Mouse (Mus musculus) embryonic facial prominence, embryonic 15.5 days (tissue): ENCODE data around the gene Cbl. TPM values are rescaled to one million over a fixed set of nuclear protein-coding genes. Genes with fewer than 3 reads are reported as not detected.

Experiments used
- ATAC-seq: fragments of 200-750 bp; cut with Nextera tagmentation; 2 replicates; pipeline ENCODE4 v1.8.0; 2017; ENCODE audit warnings: low read depth, moderate TSS enrichment; ENCODE audit not compliant: insufficient number of reproducible peaks, low FRiP score, low TSS enrichment
- H3K27ac ChIP-seq: fragments of 300-500 bp; sonication (generic); replicated peaks from 2 replicates; pipeline ENCODE4 v1.5.1; 2015; ENCODE audit warnings: mild to moderate bottlenecking, inconsistent platforms
- H3K27me3 ChIP-seq: fragments of 300-500 bp; sonication (generic); 2 replicates; pipeline ENCODE4 v1.6.1; 2015; ENCODE audit warnings: inconsistent platforms
- H3K36me3 ChIP-seq: fragments of 300-500 bp; sonication (generic); 2 replicates; pipeline ENCODE4 v1.6.1; 2015; ENCODE audit warnings: mild to moderate bottlenecking, inconsistent platforms
- H3K4me1 ChIP-seq: fragments of 300-500 bp; sonication (generic); 2 replicates; pipeline ENCODE4 v1.6.1; 2015; ENCODE audit warnings: inconsistent platforms
- H3K4me2 ChIP-seq: fragments of 300-500 bp; sonication (generic); replicated peaks from 2 replicates; pipeline ENCODE4 v1.6.1; 2015; ENCODE audit warnings: mild to moderate bottlenecking, inconsistent platforms
- H3K4me3 ChIP-seq: fragments of 300-500 bp; sonication (generic); replicated peaks from 2 replicates; pipeline ENCODE4 v1.5.1; 2015; ENCODE audit warnings: mild to moderate bottlenecking, inconsistent platforms
- H3K9ac ChIP-seq: fragments of 300-500 bp; sonication (generic); 2 replicates; pipeline ENCODE4 v1.6.1; 2015; ENCODE audit warnings: inconsistent platforms
- H3K9me3 ChIP-seq: fragments of 300-500 bp; sonication (generic); replicated peaks from 2 replicates; pipeline ENCODE4 v1.6.1; 2016; ENCODE audit warnings: inconsistent platforms
- WGBS: fragments of 180-500 bp; shearing (Covaris S2); methylation state at CpG from one replicate; pipeline ENCODE4 v1.1.7; 2015; 5-methylcytosine and 5-hydroxymethylcytosine counted together
- polyA plus RNA-seq: library from polyadenylated mRNA; unstranded; fragments of >200 nt; fragmentation: Nextera tagmentation; extraction: Ambion mirVana; gene quantifications from 2 replicates; pipeline ENCODE4 v1.2.1, GENCODE M21; 2015

Gene Cbl
- polyA plus RNA-seq, 1 experiment from 2014 or later: 17.7 TPM

GRCm38 (mm10) chr9:44178811-44179210 is 55.0 kb downstream of the Cbl start:
- Histone ChIP-seq H3K9me3 (0 out of 2 replicates have a peak, but pooled peaks cover 4% of the 10 kb centered on the region), H3K27ac (no peak overlapping the region), H3K9ac (no peak overlapping the region), H3K27me3 (no peaks in the 10 kb centered on the region), H3K4me3 (no peak overlapping the region), H3K4me1 (no peaks in the 10 kb centered on the region; the same call in 1 of the 2 replicates), H3K36me3 (peaks cover 4% of the 10 kb centered on the region; the same call in 1 of the 2 replicates), H3K4me2 (no peak overlapping the region)
- 95% methylated on average over 12 of the region's 12 CpGs for WGBS
- ATAC-seq: no peak

- peaks cover 4% of the 10 kb centered on the region; the same call in 1 of the 2 replicates for H3K36me3 ChIP-seq
- peak; percentile 15; the same call in 1 of the 2 replicates for ATAC-seq
Measured at GRCm38 (mm10) chr9:44178389-44178788, 55.5 kb downstream of the Cbl start.

GRCm38 (mm10) chr9:44177405-44177804 is 56.4 kb downstream of the Cbl start:
- Histone ChIP-seq H3K4me1 (no peaks in the 10 kb centered on the region; the same call in 1 of the 2 replicates), H3K36me3 (peaks cover 4% of the 10 kb centered on the region), H3K9me3 (0 out of 2 replicates have a peak, but pooled peaks cover 4% of the 10 kb centered on the region), H3K4me2 (no peak overlapping the region), H3K27me3 (no peaks in the 10 kb centered on the region), H3K9ac (no peak overlapping the region), H3K4me3 (no peak overlapping the region), H3K27ac (no peak overlapping the region)
- no peak for ATAC-seq
- WGBS: 77% methylated on average over 2 of the region's 2 CpGs

More at GRCm38 (mm10) chr9:44178389-44178788, 55.5 kb downstream of the Cbl start:
- no peak overlapping the region for H3K4me2 ChIP-seq
- H3K27me3 ChIP-seq: no peaks in the 10 kb centered on the region
- H3K4me3 ChIP-seq: no peak overlapping the region
- 0 out of 2 replicates have a peak, but pooled peaks cover 4% of the 10 kb centered on the region for H3K9me3 ChIP-seq
- no peaks in the 10 kb centered on the region; the same call in 1 of the 2 replicates for H3K4me1 ChIP-seq
- H3K27ac ChIP-seq: no peak overlapping the region
- WGBS: 84% methylated on average over 14 of the region's 14 CpGs
- H3K9ac ChIP-seq: no peak overlapping the region

GRCm38 (mm10) chr9:44175957-44176356 is 57.9 kb downstream of the Cbl start:
- H3K9me3 ChIP-seq: 0 out of 2 replicates have a peak, but pooled peaks cover 4% of the 10 kb centered on the region
- H3K27ac ChIP-seq: no peak overlapping the region
- H3K27me3 ChIP-seq: no peaks in the 10 kb centered on the region
- 89% methylated on average over 1 of the region's 1 CpGs for WGBS
- ATAC-seq: no peak
- no peak overlapping the region for H3K4me3 ChIP-seq
- H3K36me3 ChIP-seq: peaks cover 16% of the 10 kb centered on the region
- peaks cover under 1% of the 10 kb centered on the region; the same call in 1 of the 2 replicates for H3K4me1 ChIP-seq
- H3K9ac ChIP-seq: no peak overlapping the region
- H3K4me2 ChIP-seq: no peak overlapping the region

GRCm38 (mm10) chr9:44175556-44175955 is 58.3 kb downstream of the Cbl start:
- WGBS: 67% methylated on average over 6 of the region's 6 CpGs
- Histone ChIP-seq H3K36me3 (peaks cover 20% of the 10 kb centered on the region), H3K9me3 (0 out of 2 replicates have a peak, but pooled peaks cover 4% of the 10 kb centered on the region), H3K4me1 (peaks cover 4% of the 10 kb centered on the region; the same call in 1 of the 2 replicates), H3K4me3 (no peak overlapping the region), H3K27me3 (no peaks in the 10 kb centered on the region), H3K9ac (no peak overlapping the region), H3K4me2 (no peak overlapping the region), H3K27ac (no peak overlapping the region)
- no peak for ATAC-seq

- 87% methylated on average over 3 of the region's 3 CpGs for WGBS
- Histone ChIP-seq H3K4me3 (no peak overlapping the region), H3K27ac (no peak overlapping the region), H3K27me3 (no peaks in the 10 kb centered on the region), H3K4me2 (no peak overlapping the region), H3K36me3 (peaks cover 30% of the 10 kb centered on the region), H3K4me1 (peaks cover 5% of the 10 kb centered on the region; the same call in 1 of the 2 replicates), H3K9me3 (no peaks in the 10 kb centered on the region), H3K9ac (no peak overlapping the region)
- ATAC-seq: no peak
Measured at GRCm38 (mm10) chr9:44170691-44171151, 63.1 kb downstream of the Cbl start.

GRCm38 (mm10) chr9:44168931-44169330 is 64.9 kb downstream of the Cbl start:
- no peaks in the 10 kb centered on the region for H3K9me3 ChIP-seq
- H3K4me1 ChIP-seq: 0 out of 2 replicates have a peak, but pooled peaks cover 5% of the 10 kb centered on the region
- H3K4me2 ChIP-seq: no peak overlapping the region
- peaks cover 48% of the 10 kb centered on the region for H3K36me3 ChIP-seq
- no peak for ATAC-seq
- no peaks in the 10 kb centered on the region for H3K27me3 ChIP-seq
- 86% methylated on average over 5 of the region's 5 CpGs for WGBS
- H3K4me3 ChIP-seq: no peak overlapping the region
- no peak overlapping the region for H3K27ac ChIP-seq
- H3K9ac ChIP-seq: no peak overlapping the region

GRCm38 (mm10) chr9:44159886-44160285 is 74.0 kb downstream of the Cbl start:
- Histone ChIP-seq H3K36me3 (peaks cover 75% of the 10 kb centered on the region), H3K9me3 (no peaks in the 10 kb centered on the region), H3K9ac (no peak overlapping the region), H3K4me1 (no peaks in the 10 kb centered on the region), H3K4me2 (no peak overlapping the region), H3K4me3 (no peak overlapping the region), H3K27ac (no peak overlapping the region), H3K27me3 (no peaks in the 10 kb centered on the region)
- WGBS: 85% methylated on average over 3 of the region's 3 CpGs
- no peak for ATAC-seq

GRCm38 (mm10) chr9:44147290-44147689 is 86.6 kb downstream of the Cbl start:
- WGBS: 63% methylated on average over 3 of the region's 3 CpGs
- Histone ChIP-seq H3K27me3 (no peaks in the 10 kb centered on the region), H3K27ac (no peak overlapping the region), H3K4me1 (no peaks in the 10 kb centered on the region), H3K36me3 (peaks cover 56% of the 10 kb centered on the region), H3K9me3 (no peaks in the 10 kb centered on the region), H3K9ac (no peak overlapping the region), H3K4me3 (no peak overlapping the region), H3K4me2 (no peak overlapping the region)
- no peak for ATAC-seq

- ATAC-seq: no peak
- Histone ChIP-seq H3K27me3 (no peaks in the 10 kb centered on the region), H3K4me3 (no peak overlapping the region), H3K27ac (no peak overlapping the region), H3K4me1 (0 out of 2 replicates have a peak, but pooled peaks cover 2% of the 10 kb centered on the region), H3K36me3 (peaks cover 51% of the 10 kb centered on the region), H3K4me2 (no peak overlapping the region), H3K9me3 (no peaks in the 10 kb centered on the region), H3K9ac (no peak overlapping the region)
Measured at GRCm38 (mm10) chr9:44144718-44145060, 89.2 kb downstream of the Cbl start.

GRCm38 (mm10) chr9:44144023-44144717 is 89.7 kb downstream of the Cbl start:
- H3K4me3 ChIP-seq: no peak overlapping the region
- no peaks in the 10 kb centered on the region for H3K9me3 ChIP-seq
- H3K27ac ChIP-seq: no peak overlapping the region
- H3K4me2 ChIP-seq: no peak overlapping the region
- 0 out of 2 replicates have a peak, but pooled peaks cover 2% of the 10 kb centered on the region for H3K4me1 ChIP-seq
- H3K36me3 ChIP-seq: peaks cover 51% of the 10 kb centered on the region
- H3K27me3 ChIP-seq: no peaks in the 10 kb centered on the region
- ATAC-seq: no peak
- 36% methylated on average over 7 of the region's 8 CpGs for WGBS
- H3K9ac ChIP-seq: no peak overlapping the region
